Mouse (Mus musculus) cerebellum, postnatal 25 days (tissue): Measurements from ENCODE around the gene Tmem131.
"Not testable (repeated sequence)": the region's sequence is repeated elsewhere in the genome, so short reads cannot be mapped to it uniquely, and the experiment has no call there.

Experiments
- DNase-seq, 2 experiments: peaks; one replicate each; pipeline ENCODE4 v3.0.0; 2021; ENCODE audit warnings: mixed read lengths in 2 of 2

Gene Tmem131

DNA sequence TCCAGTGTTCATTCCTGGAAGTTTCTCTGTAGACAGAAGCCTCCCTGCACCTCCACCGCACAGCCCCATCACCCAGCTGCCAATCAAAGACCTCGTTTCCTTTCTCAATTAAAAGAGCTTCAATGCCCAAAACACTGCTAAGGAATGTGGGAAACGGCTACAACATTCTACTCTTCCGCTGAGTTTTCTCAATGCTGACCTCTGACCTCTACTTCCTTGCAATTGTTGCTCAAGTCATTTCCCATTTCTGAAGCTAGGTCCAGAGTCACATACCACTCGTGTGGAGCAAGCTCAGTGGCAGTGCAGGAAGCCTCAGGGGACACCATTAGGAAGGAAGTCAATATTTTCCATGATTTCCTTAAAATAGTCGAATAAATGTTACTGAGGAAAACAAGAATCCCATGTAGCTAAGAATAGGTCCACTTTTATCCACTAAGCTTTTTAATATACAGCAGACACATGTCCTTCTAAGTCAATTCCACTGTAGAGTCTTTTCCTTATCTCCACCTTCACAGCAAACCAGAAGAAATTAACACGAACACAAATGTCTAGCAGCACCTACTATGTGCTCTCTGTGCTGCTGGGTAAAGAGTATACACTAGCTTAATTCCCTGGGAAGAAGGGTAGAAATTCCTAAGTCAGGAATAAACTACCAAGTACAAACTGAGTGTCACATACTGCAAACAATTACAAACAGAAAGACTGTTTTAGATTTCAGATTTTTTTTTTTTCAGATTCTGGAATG, 28.8 kb downstream of the Tmem131 start:
- DNase-seq: no peak

DNA sequence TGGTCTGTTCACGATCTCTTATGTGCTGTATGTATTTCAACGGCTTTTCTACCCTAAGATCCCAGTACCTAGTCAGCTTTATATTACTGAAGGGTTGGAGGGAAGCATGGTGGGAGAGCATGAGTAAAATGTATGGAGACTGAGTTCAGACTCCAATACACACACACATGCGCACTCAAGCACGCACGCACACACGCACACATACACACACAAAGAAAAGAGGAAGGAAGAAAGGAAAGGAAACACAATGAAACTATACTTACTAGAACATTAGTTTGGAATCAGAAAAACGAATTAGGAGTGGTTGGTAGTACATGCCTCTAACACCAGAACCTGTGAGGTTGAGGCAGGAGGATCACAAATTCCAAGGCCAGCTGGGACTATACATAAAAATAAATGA, 29.7 kb downstream of the Tmem131 start:
- no peak for DNase-seq

GRCm38 (mm10) chr1:36912239-36912638, 31.2 kb downstream of the Tmem131 start:
- no peak for DNase-seq

DNA sequence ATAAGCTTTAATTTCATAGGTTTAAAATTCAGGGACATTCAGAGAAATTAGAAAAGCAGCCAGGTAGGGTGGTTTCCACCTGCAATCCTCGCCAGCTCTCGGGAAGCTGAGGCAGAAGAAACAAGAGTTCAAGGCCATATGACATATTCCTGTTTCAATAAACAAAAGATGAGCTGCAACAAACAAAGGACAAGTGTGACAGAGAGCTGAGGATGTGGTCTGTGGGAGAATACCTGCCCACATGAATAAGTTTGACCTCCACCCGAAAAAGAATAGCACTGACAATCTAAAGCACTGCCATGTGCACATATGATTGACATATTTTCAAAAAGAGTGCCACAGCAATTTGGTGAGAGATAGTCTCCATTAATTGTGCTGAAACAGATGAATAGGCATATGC, 31.9 kb downstream of the Tmem131 start:
- DNase-seq: no peak

GRCm38 (mm10) chr1:36910397-36910796, 33.1 kb downstream of the Tmem131 start:
- DNase-seq: no peak

DNA sequence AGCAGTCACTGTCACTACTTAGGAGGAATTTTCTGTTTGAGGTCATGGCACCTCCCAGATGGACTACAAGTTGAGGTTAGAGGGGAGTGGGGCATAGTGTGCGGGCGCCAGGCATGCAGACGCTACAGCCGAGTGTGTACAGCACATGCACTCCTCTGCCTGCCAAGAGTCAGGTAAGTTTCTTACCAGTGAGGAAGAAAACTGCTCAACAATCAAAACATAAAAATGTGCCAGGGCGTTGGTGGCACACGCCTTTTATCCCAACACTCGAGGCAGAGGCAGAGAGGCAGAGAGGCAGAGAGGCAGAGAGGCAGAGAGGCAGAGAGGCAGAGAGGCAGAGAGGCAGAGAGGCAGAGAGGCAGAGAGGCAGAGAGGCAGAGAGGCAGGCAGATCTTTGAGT, 33.5 kb downstream of the Tmem131 start:
- DNase-seq: not testable (repeated sequence)

- DNase-seq: peak; percentile 41 to 47
Measured at GRCm38 (mm10) chr1:36905216-36905615, 38.2 kb downstream of the Tmem131 start.

DNA sequence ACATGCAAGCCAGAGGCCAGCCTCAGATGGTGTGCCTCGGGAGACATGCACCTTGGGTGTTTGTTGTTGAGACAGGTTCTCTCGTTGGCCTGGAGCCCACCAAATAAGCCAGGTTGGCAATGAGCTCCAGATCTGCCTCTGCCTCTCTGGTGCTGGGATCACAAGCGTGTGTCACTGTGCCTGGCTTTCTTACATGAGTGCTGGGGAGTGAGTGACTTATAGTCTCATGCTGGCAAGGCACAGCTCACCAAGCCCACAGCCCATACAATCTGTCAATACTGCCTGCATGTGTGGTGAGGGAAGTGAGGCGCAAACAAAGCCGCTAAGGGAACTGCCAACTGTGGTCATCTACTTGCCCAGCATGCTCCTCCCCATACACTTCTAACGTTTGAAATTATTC, 39.0 kb downstream of the Tmem131 start:
- DNase-seq: peak; percentile 73 to 79

DNA sequence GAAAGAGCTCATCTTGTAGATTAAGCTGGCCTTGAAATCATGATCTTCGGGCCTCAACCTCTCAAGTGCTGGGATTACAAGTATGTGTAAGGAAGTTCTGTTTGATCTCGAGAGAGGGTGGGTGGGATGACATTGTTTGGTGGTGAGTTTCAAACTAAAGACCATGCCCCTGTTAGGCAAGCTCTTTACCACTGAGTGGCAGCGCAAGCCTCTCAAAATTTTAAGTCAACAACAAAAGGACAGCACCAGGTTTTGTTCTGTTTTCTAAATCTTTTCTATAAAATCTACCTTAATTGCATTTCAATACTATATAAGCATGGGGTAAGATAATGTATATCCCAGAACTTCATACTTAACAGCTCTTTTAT, 39.4 kb downstream of the Tmem131 start:
- DNase-seq: no peak

DNA sequence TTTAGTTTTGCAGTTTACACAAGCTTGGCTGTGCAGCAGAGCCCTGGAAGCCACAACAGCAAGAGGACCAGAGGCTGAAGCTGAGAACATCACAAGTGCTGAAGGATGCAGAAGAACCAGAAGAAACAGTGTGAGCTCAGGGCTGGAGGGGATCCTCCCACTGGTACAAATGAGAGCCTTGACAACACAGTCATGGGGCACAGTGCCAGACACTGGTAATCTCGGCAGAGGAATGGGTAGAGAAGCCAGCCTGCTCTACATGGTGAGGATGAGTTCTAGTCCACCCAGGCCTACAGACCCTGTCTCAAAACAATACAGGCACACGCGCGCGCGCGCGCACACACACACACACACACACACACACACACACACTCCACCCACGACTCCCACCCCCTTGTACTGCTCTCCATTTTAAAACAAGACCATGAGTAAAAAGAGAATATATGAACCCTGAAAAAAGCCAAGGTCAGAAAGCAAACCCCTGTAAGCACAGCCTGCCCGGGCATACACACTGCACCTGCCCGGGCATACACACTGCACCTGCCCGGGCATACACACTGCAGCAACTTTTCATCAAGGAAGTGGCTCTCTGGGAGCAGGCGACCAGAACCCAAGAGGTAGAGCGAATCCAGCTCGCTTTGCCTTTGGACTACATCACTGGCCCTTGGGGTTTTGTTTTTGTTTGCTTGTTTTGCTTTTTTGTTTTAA, 39.9 kb downstream of the Tmem131 start:
- DNase-seq: peak; percentile 51 to 75

DNA sequence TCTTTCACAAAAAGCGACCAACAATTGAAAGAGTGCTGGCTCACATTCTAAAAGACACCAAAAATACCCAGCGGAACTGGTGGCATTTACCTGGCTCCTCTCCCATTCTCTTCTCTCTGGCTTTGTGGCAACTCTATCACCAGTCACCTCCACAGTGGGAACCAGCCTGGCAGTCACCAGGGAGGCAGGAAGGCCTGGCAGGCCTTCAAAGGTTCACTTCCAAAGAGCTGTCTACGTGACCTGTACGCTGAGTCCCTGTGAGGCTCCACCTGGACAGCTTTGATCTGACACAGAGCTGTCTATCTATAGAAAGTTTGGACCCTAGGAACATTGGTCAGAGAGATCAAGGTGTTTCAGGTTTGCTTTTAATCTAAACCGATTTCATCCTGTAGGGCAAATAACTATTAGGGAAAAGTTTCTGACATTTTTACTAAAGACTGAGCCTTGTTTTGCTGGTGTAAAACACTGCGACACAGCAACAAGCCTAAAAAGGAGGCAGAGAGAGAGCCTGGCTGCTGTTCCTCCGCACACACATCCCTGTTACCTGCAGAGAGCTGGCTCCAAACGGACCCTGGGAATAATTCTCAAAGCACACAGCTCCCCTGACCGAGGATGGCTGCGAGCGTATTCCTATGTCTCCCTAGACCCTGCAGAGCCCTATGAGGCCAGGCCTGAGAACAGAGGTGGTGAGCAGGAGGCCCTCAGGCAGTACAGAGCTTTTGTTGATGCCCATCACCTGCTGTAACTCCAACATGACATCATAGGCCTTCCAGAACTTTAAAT, 40.7 kb downstream of the Tmem131 start:
- DNase-seq: peak; percentile 89 to 92

GRCm38 (mm10) chr1:36899622-36900021, 43.8 kb downstream of the Tmem131 start:
- DNase-seq: no peak

- DNase-seq: no peak
Measured at GRCm38 (mm10) chr1:36896423-36896822, 47.0 kb downstream of the Tmem131 start.

- no peak for DNase-seq
Measured at GRCm38 (mm10) chr1:36895452-36895851, 48.0 kb downstream of the Tmem131 start.

GRCm38 (mm10) chr1:36894136-36894535, 49.3 kb downstream of the Tmem131 start:
- DNase-seq: no peak

DNA sequence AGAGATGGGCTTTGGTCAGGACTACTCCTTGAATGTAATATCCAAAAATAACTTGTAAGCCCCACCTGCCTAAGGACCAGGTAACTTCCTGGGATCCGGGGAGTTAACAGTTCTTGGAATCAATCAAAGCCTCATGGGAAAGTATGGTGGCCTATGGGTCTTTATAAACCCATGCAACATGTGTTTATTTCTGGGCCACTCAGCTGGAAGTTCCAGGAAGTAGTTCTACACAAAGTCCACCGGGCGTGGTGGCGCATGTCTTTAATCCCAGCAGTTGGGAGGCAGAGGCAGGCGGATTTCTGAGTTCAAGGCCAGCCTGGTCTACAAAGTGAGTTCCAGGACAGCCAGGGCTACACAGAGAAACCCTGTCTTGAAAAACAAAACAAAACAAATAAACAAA, 49.7 kb downstream of the Tmem131 start:
- not testable (repeated sequence) for DNase-seq

- DNase-seq: peak; percentile 32 to 57
Measured at GRCm38 (mm10) chr1:36893146-36893545, 50.3 kb downstream of the Tmem131 start.

DNA sequence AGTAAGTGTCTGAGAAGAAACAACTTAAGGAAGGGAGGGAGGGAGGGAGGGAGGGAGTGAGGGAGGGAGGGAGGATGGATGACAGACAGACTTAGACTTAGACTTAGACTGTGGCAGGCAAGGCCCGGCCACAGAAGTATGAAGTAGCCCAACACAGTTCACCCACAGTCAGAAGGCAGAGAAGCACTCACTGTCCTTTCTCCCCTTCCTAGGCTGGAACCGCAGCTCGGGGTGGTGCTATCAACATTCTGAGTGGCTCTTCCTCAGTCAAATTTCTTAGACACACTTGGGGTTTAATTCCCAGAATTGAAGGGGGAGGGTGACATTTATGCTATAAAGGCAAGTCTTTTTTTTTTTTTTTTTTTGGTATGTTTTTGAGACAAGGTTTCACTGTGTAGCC, 51.0 kb downstream of the Tmem131 start:
- DNase-seq: no peak

- no peak for DNase-seq
Measured at GRCm38 (mm10) chr1:36889016-36889415, 54.5 kb downstream of the Tmem131 start.

- no peak for DNase-seq
Measured at GRCm38 (mm10) chr1:36887172-36887571, 56.3 kb downstream of the Tmem131 start.

DNA sequence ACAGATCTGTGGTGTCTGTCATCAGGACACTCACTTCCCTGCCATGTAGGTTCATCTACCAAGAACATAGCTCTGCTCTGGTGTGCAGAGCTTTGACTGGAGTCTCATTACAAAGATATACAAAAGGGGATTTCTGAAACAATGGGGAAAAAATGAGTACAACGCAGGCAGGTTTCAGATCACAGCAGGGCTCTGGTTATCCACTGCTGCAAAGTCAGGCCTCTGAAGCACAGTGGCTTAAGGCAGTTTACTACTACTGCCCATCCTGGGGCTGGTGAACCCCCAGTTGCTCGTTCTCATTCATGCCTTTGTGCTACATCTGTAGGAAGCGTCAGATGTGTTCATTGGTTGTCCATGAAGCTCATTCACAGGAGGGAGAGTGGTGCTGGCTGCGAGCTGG, 57.0 kb downstream of the Tmem131 start:
- no peak for DNase-seq

DNA sequence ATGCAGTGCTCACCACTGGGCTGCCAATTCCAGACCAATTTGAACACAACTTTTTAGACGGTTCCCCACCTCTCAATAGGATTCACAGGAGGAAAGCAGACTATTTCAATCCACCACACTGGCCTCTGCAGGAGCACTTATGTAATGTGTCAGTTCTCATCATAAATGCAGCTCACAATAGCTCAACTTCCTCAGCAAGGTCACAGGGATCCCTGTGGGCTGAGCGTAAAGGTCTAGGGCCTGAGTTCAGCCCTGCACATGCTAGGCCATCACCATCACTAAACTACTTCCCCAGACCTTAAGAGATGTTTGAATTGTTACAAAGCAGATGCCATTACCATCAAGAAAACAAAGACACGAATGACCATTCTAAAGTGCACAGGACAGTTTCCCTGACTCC, 58.9 kb downstream of the Tmem131 start:
- DNase-seq: no peak

- no peak for DNase-seq
Measured at GRCm38 (mm10) chr1:36883805-36884204, 59.7 kb downstream of the Tmem131 start.

GRCm38 (mm10) chr1:36879154-36879553, 64.3 kb downstream of the Tmem131 start:
- peak; percentile 36 to 60 for DNase-seq
